Mouse (Mus musculus) liver, embryonic 14.5 days (tissue): ENCODE measurements around the gene Slc39a3. TPM values are rescaled to one million over a fixed set of nuclear protein-coding genes. Genes with fewer than 3 reads are reported as not detected.
"Not testable (repeated sequence)": the region's sequence is repeated elsewhere in the genome, so short reads cannot be mapped to it uniquely, and the experiment has no call there.

Experiments
- ATAC-seq: fragments of 200-750 bp; cut with Nextera tagmentation; 2 replicates; pipeline ENCODE4 v1.8.0; 2017; ENCODE audit warnings: moderate number of reproducible peaks, mild to moderate bottlenecking, moderate library complexity; ENCODE audit not compliant: insufficient read depth
- DNase-seq, 3 experiments: peaks; one replicate each; pipeline ENCODE4 v3.0.0-alpha.2; 2012 to 2013; ENCODE audit warnings: low read depth in 3 of 3, low spot score in 3 of 3
- H3K27ac ChIP-seq: fragments of 300-500 bp; sonication (generic); 2 replicates; pipeline ENCODE4 v1.5.1; 2014; ENCODE audit warnings: moderate library complexity, mild to moderate bottlenecking, control low read depth, inconsistent platforms
- H3K27me3 ChIP-seq: fragments of 300-500 bp; sonication (generic); 2 replicates; pipeline ENCODE4 v1.6.1; 2014; ENCODE audit warnings: mild to moderate bottlenecking, low read length, moderate library complexity; ENCODE audit not compliant: control insufficient read depth, insufficient read depth
- H3K36me3 ChIP-seq: fragments of 300-500 bp; sonication (generic); replicated peaks from 2 replicates; pipeline ENCODE4 v1.6.1; 2014; ENCODE audit warnings: low read depth; ENCODE audit not compliant: control insufficient read depth, insufficient read depth
- H3K4me1 ChIP-seq, 2 experiments: fragments of 200-500 bp in 1 of 2; fragments of 300-500 bp in 1 of 2; sonication (generic) in 1 of 2; replicated peaks; 2 replicates each; pipeline ENCODE4 v1.6.1; 2012 to 2014; ENCODE audit warnings: antibody characterized with exemption in 1 of 2, inconsistent platforms in 1 of 2, low read length in 1 of 2; ENCODE audit not compliant: control insufficient read depth in 2 of 2, insufficient read depth in 2 of 2
- H3K4me2 ChIP-seq: fragments of 300-500 bp; sonication (generic); 2 replicates; pipeline ENCODE4 v1.6.1; 2014; ENCODE audit warnings: low read depth, mild to moderate bottlenecking, control low read depth, moderate library complexity
- H3K4me3 ChIP-seq, 2 experiments: fragments of 200-500 bp in 1 of 2; fragments of 300-500 bp in 1 of 2; sonication (generic) in 1 of 2; 2 replicates each; pipeline ENCODE4 v1.5.1; 2012 to 2014; ENCODE audit warnings: low read depth in 2 of 2, low read length in 2 of 2, mild to moderate bottlenecking in 2 of 2, control low read depth in 1 of 2, inconsistent platforms in 1 of 2, moderate library complexity in 1 of 2; ENCODE audit not compliant: insufficient read depth in 1 of 2
- H3K9ac ChIP-seq: fragments of 300-500 bp; sonication (generic); replicated peaks from 2 replicates; pipeline ENCODE4 v1.6.1; 2014; ENCODE audit warnings: mild to moderate bottlenecking, control low read depth, moderate library complexity
- H3K9me3 ChIP-seq: fragments of 300-500 bp; sonication (generic); 2 replicates; pipeline ENCODE4 v1.6.1; 2016; ENCODE audit warnings: low read length, mixed read lengths; ENCODE audit not compliant: control insufficient read depth
- CTCF ChIP-seq: IDR thresholded peaks from 2 replicates; pipeline ENCODE4 v1.5.1; 2016; ENCODE audit warnings: antibody characterized with exemption, low read depth, control low read depth
- EP300 ChIP-seq: IDR thresholded peaks from 2 replicates; pipeline ENCODE4 v1.6.1; 2016; ENCODE audit warnings: antibody characterized with exemption, low read depth
- WGBS: fragments of 180-500 bp; shearing (Covaris S2); extraction: QIAGEN DNeasy Blood & Tissue Kit; methylation state at CpG from one replicate; pipeline ENCODE4 v1.1.7; 2014; ENCODE audit not compliant: insufficient replicate concordance; 5-methylcytosine and 5-hydroxymethylcytosine counted together
- polyA plus RNA-seq, 2 experiments: library from polyadenylated mRNA; depleted of rRNA in 1 of 2; stranded (reverse) in 1 of 2; unstranded in 1 of 2; fragments of >200 nt; fragmentation: Nextera tagmentation in 1 of 2; extraction: Ambion mirVana in 1 of 2; gene quantifications; 2 replicates each; pipeline versions ENCODE4 v1.2.1 to v1.2.3; 2012 to 2014

Slc39a3 gene
- polyA plus RNA-seq, 2 experiments, result 2.7 to 4.4 TPM

DNA sequence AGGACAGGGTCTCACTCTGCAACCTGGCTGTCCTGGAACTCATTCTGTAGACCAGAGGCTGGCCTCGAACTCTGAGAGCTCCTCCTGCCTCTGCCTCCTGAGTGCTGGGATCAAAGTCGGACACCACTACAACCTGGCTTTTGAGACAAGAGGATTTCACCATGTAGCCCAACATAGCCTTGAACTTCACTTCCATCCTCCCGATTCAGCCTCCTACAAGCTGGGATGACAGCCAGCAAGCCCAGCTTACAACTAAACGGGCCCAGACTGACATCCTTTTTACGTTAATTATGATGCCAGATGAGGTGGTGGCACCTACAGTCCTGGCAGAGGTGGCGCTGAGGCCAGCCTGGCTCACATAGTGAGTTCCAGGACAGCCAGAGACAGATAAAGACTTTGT, 21.7 kb upstream of the Slc39a3 start:
- Histone ChIP-seq H3K9ac (peak overlapping the region; percentile 65; the same call in 1 of the 2 replicates), H3K4me3 (peak overlapping the region; percentile 86 to 95), H3K27me3 (no peaks in the 10 kb centered on the region), H3K27ac (no peak overlapping the region), H3K36me3 (no peaks in the 10 kb centered on the region), H3K9me3 (no peaks in the 10 kb centered on the region), H3K4me1 (peaks cover 0 to 8% of the 10 kb centered on the region in 2 experiments; a peak in 2 of 4 replicates), H3K4me2 (peak overlapping the region; percentile 82)
- DNase-seq (no peak), ATAC-seq (no peak)
- WGBS, result 77% methylated on average over 6 of the region's 6 CpGs
- no peak for TF ChIP-seq EP300
- no peak for TF ChIP-seq CTCF

DNA sequence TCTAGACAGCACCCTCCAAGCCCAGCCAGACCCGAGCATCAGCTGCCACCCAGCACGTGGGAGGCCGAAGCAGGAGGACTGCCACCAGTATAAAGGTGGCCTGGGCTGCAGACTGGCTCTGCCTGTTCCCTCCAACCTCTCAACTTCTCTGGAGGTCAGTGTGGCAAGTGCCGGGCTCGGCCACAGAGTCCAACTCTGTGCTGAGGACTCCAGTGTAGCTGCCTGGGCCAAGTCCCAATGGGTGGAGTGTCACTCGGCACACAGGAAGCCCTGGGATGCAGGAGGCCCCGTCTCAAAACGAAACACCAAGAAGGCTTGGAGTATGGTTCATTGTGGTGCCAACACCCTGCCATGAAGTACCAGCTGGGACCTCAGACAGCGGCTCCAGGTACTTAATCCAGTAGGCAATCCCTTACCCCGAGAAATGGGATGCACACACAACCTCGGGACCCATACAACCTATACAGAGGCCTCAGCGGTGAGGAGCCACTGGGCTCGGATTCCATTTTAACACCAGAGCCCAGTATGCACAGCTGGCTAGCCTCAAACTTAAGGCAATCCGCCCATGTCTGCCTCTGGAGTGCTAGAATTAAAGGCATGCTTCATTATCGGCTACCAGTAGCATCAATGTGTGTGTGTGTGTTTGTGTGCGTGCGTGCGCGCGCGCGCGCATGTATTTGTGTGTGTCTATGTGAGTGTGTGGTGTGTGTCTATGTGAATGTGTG, 20.3 kb upstream of the Slc39a3 start:
- Histone ChIP-seq H3K4me3 (no peak overlapping the region), H3K36me3 (no peaks in the 10 kb centered on the region), H3K9ac (no peak overlapping the region), H3K4me2 (no peak overlapping the region), H3K27ac (no peak overlapping the region), H3K4me1 (peaks cover 0 to 8% of the 10 kb centered on the region in 2 experiments; a peak in 2 of 4 replicates), H3K9me3 (no peaks in the 10 kb centered on the region), H3K27me3 (no peaks in the 10 kb centered on the region)
- ATAC-seq (no peak), DNase-seq (no peak)
- 82% methylated on average over 23 of the region's 23 CpGs for WGBS
- TF ChIP-seq CTCF, result no peak
- no peak for TF ChIP-seq EP300

- not testable (repeated sequence) for H3K9me3 ChIP-seq, H3K36me3 ChIP-seq, H3K4me2 ChIP-seq, H3K4me3 ChIP-seq, H3K27me3 ChIP-seq, DNase-seq, ATAC-seq, H3K9ac ChIP-seq, H3K27ac ChIP-seq
- WGBS, result 58% methylated on average over 11 of the region's 11 CpGs
- peaks cover 0 to 12% of the 10 kb centered on the region in 2 experiments; a peak in 3 of 4 replicates for H3K4me1 ChIP-seq
Measured at GRCm38 (mm10) chr10:81055802-81056340, 18.6 kb upstream of the Slc39a3 start.

- no peaks in the 10 kb centered on the region for H3K9me3 ChIP-seq
- H3K4me2 ChIP-seq, result no peak overlapping the region
- DNase-seq (no peak), ATAC-seq (no peak)
- H3K9ac ChIP-seq, result no peak overlapping the region
- 77% methylated on average over 6 of the region's 6 CpGs for WGBS
- H3K36me3 ChIP-seq, result peaks cover 3% of the 10 kb centered on the region
- no peaks in the 10 kb centered on the region for H3K27me3 ChIP-seq
- no peak overlapping the region for H3K27ac ChIP-seq
- peaks cover 0 to 12% of the 10 kb centered on the region in 2 experiments; a peak in 3 of 4 replicates for H3K4me1 ChIP-seq
- no peak overlapping the region for H3K4me3 ChIP-seq
- TF ChIP-seq EP300, result no peak
- TF ChIP-seq CTCF, result no peak
Measured at GRCm38 (mm10) chr10:81055169-81055568, 17.9 kb upstream of the Slc39a3 start.

GRCm38 (mm10) chr10:81052577-81052976, 15.4 kb upstream of the Slc39a3 start:
- no peak overlapping the region for H3K9ac ChIP-seq
- no peak overlapping the region for H3K4me2 ChIP-seq
- no peaks in the 10 kb centered on the region for H3K9me3 ChIP-seq
- DNase-seq, result no peak
- no peak for ATAC-seq
- WGBS, result 70% methylated on average over 5 of the region's 5 CpGs
- H3K4me1 ChIP-seq, result peaks cover 0 to 4% of the 10 kb centered on the region in 2 experiments; a peak in 2 of 4 replicates
- H3K4me3 ChIP-seq, result no peak overlapping the region
- H3K36me3 ChIP-seq, result peaks cover 12% of the 10 kb centered on the region
- no peaks in the 10 kb centered on the region for H3K27me3 ChIP-seq
- no peak for TF ChIP-seq EP300
- TF ChIP-seq CTCF, result no peak
- no peak overlapping the region for H3K27ac ChIP-seq
